Mouse (Mus musculus) brain, adult 2 months (tissue): ENCODE data around the gene Lingo3.
"Not testable (repeated sequence)": the region's sequence is repeated elsewhere in the genome, so short reads cannot be mapped to it uniquely, and the experiment has no call there.

Experiments
- DNase-seq: peaks from one replicate; pipeline ENCODE4 v3.0.0; 2011; ENCODE audit warnings: low read depth, low spot score

Lingo3 gene

DNA sequence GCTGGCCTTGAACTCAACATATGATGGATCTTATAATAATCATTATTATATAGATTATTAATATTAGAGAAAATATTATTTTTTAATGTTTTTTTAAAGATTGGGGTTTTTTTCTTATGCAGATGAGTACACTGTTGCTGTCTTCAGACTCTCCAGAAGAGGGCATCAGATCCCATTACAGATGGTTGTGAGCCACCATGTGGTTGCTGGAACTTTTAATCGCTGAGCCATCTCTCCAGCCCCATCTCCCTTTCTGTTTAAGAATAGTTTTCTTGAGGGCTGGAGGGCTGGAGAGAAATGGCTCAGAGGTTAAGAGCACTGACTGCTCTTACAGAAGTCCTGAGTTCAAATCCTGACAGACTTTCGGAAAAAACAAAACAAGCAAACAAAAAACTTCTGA is 21.8 kb downstream of the Lingo3 start:
- no peak for DNase-seq

- DNase-seq = no peak
These were observed 24.4 kb downstream of the Lingo3 start for GRCm38 (mm10) chr10:80819406-80819805.

- DNase-seq = no peak
These were observed 25.1 kb downstream of the Lingo3 start for GRCm38 (mm10) chr10:80818599-80819281.

GRCm38 (mm10) chr10:80817955-80818354 is 25.9 kb downstream of the Lingo3 start:
- DNase-seq = not testable (repeated sequence)

DNA sequence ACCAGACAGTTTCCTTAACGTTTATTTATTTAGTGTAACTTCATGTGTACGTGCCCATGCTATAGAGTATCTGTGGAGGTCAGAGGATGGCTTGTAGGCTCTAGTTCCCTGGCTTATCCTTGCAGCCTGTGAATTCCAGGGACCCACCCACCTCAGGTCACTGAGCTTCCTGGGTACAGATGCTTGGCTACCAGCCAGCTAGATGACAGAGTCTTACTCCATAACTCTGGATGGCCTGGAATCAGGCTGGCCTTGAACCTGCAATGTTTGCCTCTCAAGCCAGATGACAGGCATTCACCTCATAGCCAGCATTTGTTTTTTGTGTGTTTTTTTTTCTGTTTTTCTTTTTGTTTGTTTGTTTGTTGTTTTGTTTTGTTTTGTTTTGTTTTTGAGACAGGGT is 26.7 kb downstream of the Lingo3 start:
- no peak for DNase-seq

DNA sequence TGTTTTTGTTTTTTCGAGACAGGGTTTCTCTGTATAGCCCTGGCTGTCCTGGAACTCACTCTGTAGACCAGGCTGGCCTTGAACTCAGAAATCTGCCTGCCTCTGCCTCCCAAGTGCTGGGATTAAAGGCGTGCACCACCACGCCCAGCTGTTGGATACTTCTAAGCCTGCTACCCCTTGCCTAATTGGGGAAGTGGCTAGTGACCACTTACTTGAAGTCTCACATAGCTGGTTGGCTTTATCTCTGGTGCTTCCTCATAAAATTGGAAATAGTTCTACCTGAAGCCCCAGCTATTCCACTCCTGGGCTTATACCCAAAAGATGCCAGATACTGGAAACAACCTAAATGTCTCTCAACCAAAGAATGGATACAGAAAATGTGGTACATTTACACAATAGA is 27.5 kb downstream of the Lingo3 start:
- not testable (repeated sequence) for DNase-seq

DNA sequence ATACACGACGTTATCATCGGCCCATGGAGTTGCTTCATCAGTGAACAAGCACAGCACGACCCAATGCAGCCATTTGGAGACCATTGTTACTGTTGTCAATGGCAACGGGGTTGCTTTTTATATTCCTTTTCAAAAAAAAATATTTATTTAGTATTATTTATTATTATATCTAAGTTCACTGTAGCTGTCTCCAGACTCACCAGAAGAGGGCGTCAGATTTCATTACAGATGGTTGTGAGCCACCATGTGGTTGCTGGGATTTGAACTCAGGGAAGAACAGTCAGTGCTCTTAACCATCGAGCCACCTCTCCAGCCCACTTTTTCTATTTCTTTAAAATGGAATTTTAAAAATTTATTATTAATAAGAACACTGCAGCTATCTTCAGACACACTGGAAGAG is 29.0 kb downstream of the Lingo3 start:
- DNase-seq = no peak

- no peak for DNase-seq
These were observed 30.5 kb downstream of the Lingo3 start, which contains the start of gene Jsrp1 for GRCm38 (mm10) chr10:80813366-80813765. Gene Jsrp1, minus strand, starts transcription at chr10:80813498.

DNA sequence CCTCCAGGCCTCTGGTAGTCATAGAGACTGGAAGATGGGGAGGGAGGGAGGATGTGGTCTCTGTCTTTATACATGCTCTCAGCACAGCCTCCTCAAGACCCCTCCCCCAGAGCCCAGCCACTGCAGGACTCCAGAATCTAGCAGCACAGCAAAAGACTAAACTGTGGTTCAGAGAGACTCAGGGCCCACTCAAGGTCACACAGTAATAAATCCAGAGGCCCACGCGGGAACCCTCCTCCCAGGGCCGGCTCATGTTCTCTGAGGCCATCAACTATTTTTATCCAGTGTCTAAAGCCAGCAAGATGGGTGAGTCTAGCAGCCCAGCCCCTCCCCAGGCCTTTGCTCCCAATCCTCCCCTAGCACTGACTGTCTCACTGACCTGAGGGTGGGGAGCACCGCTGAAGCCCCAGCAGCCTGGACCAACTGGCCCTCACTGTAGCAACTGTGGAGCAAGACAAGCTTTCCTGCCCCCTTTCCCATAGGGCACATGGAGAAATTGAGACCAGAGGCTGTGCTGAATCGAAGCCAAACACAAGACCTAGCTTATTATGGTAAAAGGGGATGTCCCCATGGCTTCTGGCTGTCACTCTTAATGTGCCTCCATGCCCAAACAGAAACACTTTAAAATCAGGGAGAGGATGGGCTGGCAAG is 31.3 kb downstream of the Lingo3 start:
- DNase-seq = no peak

DNA sequence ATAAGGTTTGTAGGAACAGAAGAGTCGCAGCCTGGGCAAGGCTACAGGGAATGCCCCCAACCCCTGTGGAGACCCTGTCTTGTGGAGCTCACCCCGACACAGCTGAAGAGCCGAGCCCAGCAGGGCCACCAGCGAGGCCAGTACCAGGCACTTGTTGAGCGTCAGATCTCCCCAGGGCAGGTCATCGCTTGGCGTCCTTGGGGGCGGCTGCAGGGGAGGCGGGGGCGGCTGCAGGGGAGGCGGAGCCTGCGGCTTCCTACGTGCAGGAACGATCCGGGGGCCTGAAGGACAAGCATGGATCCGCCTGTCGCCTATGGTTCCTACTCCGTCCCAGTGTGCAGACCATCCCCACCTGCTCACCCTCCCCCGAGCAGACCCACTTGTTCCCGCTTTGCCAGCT is 33.8 kb downstream of the Lingo3 start:
- DNase-seq = no peak

DNA sequence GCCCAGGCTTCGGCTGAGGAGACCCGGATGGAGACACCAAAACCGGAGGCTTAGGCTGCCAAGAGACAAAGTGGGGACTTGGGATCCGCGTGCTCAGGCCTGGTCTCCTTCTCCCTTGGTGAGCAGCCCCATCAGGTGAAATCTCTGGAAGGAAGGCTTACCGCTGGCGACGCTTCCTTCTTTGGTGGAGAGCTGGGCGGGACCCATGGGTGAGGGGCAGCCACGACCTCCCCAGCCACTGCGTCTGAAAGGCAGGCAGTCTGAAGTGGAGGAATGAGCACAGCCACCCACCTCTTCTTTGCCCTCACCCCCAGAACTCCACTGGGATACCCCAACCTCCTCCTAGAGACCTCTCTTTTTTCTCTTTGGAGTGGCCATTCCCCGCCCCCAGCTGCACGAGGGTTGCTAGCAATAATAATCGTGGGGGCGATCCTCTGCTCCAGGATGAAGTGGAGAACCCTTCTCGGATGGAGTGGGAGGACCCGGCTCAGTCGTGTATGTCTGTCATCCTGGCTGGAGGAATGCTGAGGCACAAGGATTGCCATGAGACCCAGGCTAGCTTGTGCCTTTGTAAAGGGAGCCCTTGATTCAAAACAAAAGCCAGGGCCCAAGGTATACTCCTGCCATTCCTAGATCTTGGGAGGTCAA is 34.7 kb downstream of the Lingo3 start:
- DNase-seq = peak; percentile 71

GRCm38 (mm10) chr10:80808099-80808984 is 35.5 kb downstream of the Lingo3 start:
- peak; percentile 73 for DNase-seq

GRCm38 (mm10) chr10:80807057-80807627 is 36.7 kb downstream of the Lingo3 start:
- peak; percentile 97 for DNase-seq

DNA sequence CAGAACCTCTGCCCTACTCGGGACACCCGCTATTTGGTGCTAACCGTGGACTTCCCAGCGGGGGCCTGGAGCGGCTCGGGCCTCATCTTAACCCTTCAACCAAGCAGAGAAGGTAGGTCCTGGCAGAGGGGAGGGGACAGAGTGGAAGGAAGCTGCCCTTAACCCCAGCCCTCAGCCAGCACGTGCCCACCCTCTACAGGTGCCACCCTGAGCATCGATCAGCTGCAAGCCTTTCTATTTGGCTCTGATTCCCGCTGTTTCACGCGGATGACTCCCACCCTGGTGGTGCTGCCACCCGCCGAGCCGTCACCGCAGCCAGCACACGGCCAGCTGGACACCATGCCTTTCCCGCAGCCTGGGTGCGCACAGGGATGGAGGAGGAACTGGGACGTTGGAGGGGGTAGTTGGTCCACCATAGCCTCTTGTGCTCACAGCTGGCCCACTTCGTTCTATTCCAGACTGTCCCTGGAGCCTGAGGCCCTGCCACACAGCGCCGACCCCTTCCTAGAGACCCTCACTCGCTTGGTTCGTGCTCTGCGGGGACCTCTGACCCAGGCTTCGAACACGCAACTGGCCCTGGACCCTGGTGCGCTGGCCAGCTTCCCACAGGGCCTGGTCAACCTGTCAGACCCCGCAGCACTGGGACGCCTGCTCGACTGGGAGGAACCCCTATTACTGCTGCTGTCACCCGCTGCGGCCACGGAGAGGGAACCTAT is 37.3 kb downstream of the Lingo3 start:
- DNase-seq = no peak

- DNase-seq = peak; percentile 78
These were observed 37.9 kb downstream of the Lingo3 start for GRCm38 (mm10) chr10:80805925-80806324.

DNA sequence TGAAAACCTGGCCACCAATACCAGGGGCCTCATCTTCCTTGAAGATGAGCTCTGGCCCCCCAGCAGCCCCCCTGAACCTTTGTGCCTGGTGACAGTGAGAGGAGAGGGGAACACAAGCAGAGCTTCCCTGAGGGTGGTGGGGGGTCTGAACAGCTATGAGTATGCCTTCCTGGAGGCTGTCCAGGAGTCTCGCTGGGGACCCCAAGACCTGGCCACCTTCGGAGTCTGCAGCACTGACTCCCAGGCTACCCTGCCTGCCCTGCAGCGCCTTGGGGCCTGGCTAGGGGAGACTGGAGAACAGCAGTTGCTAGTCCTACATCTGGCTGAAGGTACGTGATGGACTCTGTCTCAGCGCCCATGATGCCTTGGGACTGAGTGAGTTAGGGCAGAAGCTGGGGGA is 38.5 kb downstream of the Lingo3 start:
- no peak for DNase-seq

DNA sequence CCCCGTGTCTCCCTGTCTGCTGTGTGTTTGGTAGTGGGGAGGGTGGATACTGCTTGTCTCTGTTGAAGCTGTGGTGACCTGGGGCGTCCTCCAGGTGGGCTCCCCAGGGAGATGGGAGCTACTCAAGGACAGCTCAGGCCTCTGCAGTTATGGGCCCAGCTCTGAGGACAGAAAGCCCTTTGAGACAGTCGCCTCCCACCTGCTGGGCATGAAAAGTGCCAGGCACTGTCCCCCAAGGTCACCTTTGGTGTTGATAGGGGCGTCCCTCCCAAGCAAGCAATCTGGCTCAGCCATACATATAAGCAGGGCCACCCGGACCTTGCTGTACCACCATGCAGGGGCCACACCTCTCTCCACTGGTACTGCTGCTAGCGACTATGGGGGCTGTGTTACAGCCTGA is 38.9 kb downstream of the Lingo3 start, which contains the start of gene Amh:
Gene Amh, plus strand, starts transcription at position 328 of the 400 bp plus-strand sequence.
- DNase-seq = no peak

DNA sequence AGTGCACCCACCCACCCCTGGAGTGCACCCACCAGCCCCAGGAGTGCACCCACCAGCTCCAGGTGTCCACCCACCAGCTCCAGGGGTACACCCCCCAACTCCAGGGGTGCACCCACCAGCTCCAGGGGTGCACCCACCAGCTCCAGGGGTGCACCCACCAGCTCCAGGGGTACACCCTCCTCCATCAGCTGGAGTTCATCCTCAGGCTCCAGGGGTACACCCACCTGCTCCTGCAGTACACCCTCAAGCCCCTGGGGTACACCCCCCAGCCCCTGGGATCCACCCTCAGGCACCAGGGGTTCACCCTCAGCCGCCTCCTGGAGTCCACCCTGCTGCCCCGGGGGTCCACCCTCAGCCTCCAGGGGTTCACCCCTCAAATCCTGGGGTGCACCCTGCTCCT is 39.5 kb downstream of the Lingo3 start:
- DNase-seq = no peak

- DNase-seq = no peak
These were observed 40.8 kb downstream of the Lingo3 start for GRCm38 (mm10) chr10:80802996-80803395.

DNA sequence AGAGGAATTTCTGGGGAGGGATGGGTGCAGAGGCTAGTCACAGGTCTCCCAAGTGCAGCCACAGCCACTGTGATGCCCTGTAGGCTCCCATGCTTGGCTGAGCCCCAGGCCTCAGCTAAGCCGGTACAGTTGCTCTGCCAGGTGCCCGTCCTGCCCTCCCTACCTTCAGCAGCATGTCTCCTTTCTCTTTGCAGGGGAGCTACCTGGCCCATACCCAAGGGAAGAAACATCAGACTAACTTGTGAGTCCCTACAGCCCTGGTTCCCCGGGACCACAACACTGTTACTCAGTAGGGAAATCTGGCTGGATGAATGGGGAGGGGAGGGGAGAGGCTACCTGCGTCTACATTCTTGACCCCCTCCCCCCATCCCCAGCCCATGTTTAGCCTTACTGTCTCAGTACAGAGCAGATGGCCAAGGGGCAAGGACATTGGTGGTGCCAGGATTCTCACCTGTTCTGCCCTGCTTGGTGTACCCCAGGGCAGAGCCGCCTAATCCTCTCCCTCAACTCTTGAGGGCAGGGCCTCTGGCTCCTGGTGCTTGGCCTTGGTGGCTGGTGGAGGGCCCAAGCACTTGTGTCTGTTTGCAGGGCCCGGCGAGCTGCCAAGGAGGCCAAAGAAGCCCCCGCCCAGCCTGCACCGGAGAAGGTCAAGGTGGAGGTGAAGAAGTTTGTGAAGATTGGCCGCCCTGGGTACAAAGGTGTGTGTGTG is 41.5 kb downstream of the Lingo3 start:
- no peak for DNase-seq
